Mouse (Mus musculus): Measurements from ENCODE around the gene Lrrc27. TPM values are rescaled to one million over a fixed set of nuclear protein-coding genes. Genes with fewer than 3 reads are reported as not detected.

The Lrrc27 gene
- polyA plus RNA-seq, 1 experiment from 2014 or later: 3.6 TPM

- H3K27ac ChIP-seq (ENCODE audit: low read length): no peak overlapping the region
- no peak for ATAC-seq
- no peak overlapping the region for H3K9ac ChIP-seq (replicated peaks; ENCODE audit: low read depth, low read length)
- no peaks in the 10 kb centered on the region for H3K27me3 ChIP-seq (replicated peaks; ENCODE audit: control insufficient read depth, insufficient read depth, low read length)
- H3K4me1 ChIP-seq (replicated peaks; ENCODE audit: control insufficient read depth, insufficient read depth, low read length): peaks cover 7% of the 10 kb centered on the region
- no peaks in the 10 kb centered on the region for H3K9me3 ChIP-seq (ENCODE audit: control insufficient read depth, low read length)
- no peaks in the 10 kb centered on the region for H3K36me3 ChIP-seq (ENCODE audit: control insufficient read depth, insufficient read depth)
- no peak overlapping the region for H3K4me3 ChIP-seq (replicated peaks; ENCODE audit: low read length)
- 94% methylated on average over 4 of the region's 4 CpGs for WGBS
- no peak overlapping the region for H3K4me2 ChIP-seq (ENCODE audit: low read length)
Observed at GRCm38 (mm10) chr7:139208773-139209095, 4.1 kb upstream of the Lrrc27 start.

- Histone ChIP-seq H3K36me3 (ENCODE audit: control insufficient read depth, insufficient read depth) (no peaks in the 10 kb centered on the region), H3K27me3 (replicated peaks; ENCODE audit: control insufficient read depth, insufficient read depth, low read length) (no peaks in the 10 kb centered on the region), H3K4me3 (replicated peaks; ENCODE audit: low read length) (no peak overlapping the region), H3K27ac (ENCODE audit: low read length) (no peak overlapping the region), H3K9me3 (ENCODE audit: control insufficient read depth, low read length) (no peaks in the 10 kb centered on the region), H3K9ac (replicated peaks; ENCODE audit: low read depth, low read length) (no peak overlapping the region), H3K4me1 (replicated peaks; ENCODE audit: control insufficient read depth, insufficient read depth, low read length) (peaks cover 9% of the 10 kb centered on the region), H3K4me2 (ENCODE audit: low read length) (no peak overlapping the region)
- WGBS: 88% methylated on average over 6 of the region's 6 CpGs
- no peak for ATAC-seq
Observed at GRCm38 (mm10) chr7:139211761-139212160, 1.0 kb upstream of the Lrrc27 start.

- Histone ChIP-seq H3K36me3 (ENCODE audit: control insufficient read depth, insufficient read depth) (no peaks in the 10 kb centered on the region), H3K27me3 (replicated peaks; ENCODE audit: control insufficient read depth, insufficient read depth, low read length) (no peaks in the 10 kb centered on the region), H3K4me1 (replicated peaks; ENCODE audit: control insufficient read depth, insufficient read depth, low read length) (peaks cover 9% of the 10 kb centered on the region), H3K4me3 (replicated peaks; ENCODE audit: low read length) (peak overlapping the region; percentile 55), H3K9ac (replicated peaks; ENCODE audit: low read depth, low read length) (peak overlapping the region; percentile 72), H3K27ac (ENCODE audit: low read length) (peak overlapping the region; percentile 58; the same call in 1 of the 2 replicates), H3K4me2 (ENCODE audit: low read length) (peak overlapping the region; percentile 56), H3K9me3 (ENCODE audit: control insufficient read depth, low read length) (no peaks in the 10 kb centered on the region)
- 0 out of 2 replicates have a peak, but pooled peaks have one; percentile 0 for ATAC-seq
- WGBS: 60% methylated on average over 3 of the region's 3 CpGs
Observed at GRCm38 (mm10) chr7:139213751-139214150, 963 bp downstream of the Lrrc27 start.

- no peaks in the 10 kb centered on the region for H3K36me3 ChIP-seq (ENCODE audit: control insufficient read depth, insufficient read depth)
- no peak for ATAC-seq
- H3K4me2 ChIP-seq (ENCODE audit: low read length): no peak overlapping the region
- H3K4me1 ChIP-seq (replicated peaks; ENCODE audit: control insufficient read depth, insufficient read depth, low read length): peaks cover 9% of the 10 kb centered on the region
- no peak overlapping the region for H3K27ac ChIP-seq (ENCODE audit: low read length)
- no peak overlapping the region for H3K9ac ChIP-seq (replicated peaks; ENCODE audit: low read depth, low read length)
- 76% methylated on average over 3 of the region's 3 CpGs for WGBS
- H3K4me3 ChIP-seq (replicated peaks; ENCODE audit: low read length): no peak overlapping the region
- no peaks in the 10 kb centered on the region for H3K27me3 ChIP-seq (replicated peaks; ENCODE audit: control insufficient read depth, insufficient read depth, low read length)
- no peaks in the 10 kb centered on the region for H3K9me3 ChIP-seq (ENCODE audit: control insufficient read depth, low read length)
Observed at GRCm38 (mm10) chr7:139214160-139214559, 1.4 kb downstream of the Lrrc27 start.

- no peak overlapping the region for H3K27ac ChIP-seq (ENCODE audit: low read length)
- ATAC-seq: no peak
- H3K27me3 ChIP-seq (replicated peaks; ENCODE audit: control insufficient read depth, insufficient read depth, low read length): no peaks in the 10 kb centered on the region
- H3K9me3 ChIP-seq (ENCODE audit: control insufficient read depth, low read length): no peaks in the 10 kb centered on the region
- no peak overlapping the region for H3K9ac ChIP-seq (replicated peaks; ENCODE audit: low read depth, low read length)
- WGBS: 79% methylated on average over 13 of the region's 14 CpGs
- H3K4me3 ChIP-seq (replicated peaks; ENCODE audit: low read length): no peak overlapping the region
- H3K4me1 ChIP-seq (replicated peaks; ENCODE audit: control insufficient read depth, insufficient read depth, low read length): peaks cover 9% of the 10 kb centered on the region
- H3K36me3 ChIP-seq (ENCODE audit: control insufficient read depth, insufficient read depth): no peaks in the 10 kb centered on the region
- H3K4me2 ChIP-seq (ENCODE audit: low read length): no peak overlapping the region
Observed at GRCm38 (mm10) chr7:139214596-139215340, 2.0 kb downstream of the Lrrc27 start.

- Histone ChIP-seq H3K4me2 (ENCODE audit: low read length) (no peak overlapping the region), H3K4me3 (replicated peaks; ENCODE audit: low read length) (no peak overlapping the region), H3K27ac (ENCODE audit: low read length) (no peak overlapping the region), H3K36me3 (ENCODE audit: control insufficient read depth, insufficient read depth) (no peaks in the 10 kb centered on the region), H3K9ac (replicated peaks; ENCODE audit: low read depth, low read length) (no peak overlapping the region), H3K9me3 (ENCODE audit: control insufficient read depth, low read length) (no peaks in the 10 kb centered on the region), H3K4me1 (replicated peaks; ENCODE audit: control insufficient read depth, insufficient read depth, low read length) (peaks cover 9% of the 10 kb centered on the region), H3K27me3 (replicated peaks; ENCODE audit: control insufficient read depth, insufficient read depth, low read length) (no peaks in the 10 kb centered on the region)
- WGBS: 74% methylated on average over 1 of the region's 1 CpGs
- ATAC-seq: no peak
Observed at GRCm38 (mm10) chr7:139215516-139215915, 2.7 kb downstream of the Lrrc27 start.

- ATAC-seq: no peak
- H3K36me3 ChIP-seq (ENCODE audit: control insufficient read depth, insufficient read depth): no peaks in the 10 kb centered on the region
- WGBS: 89% methylated on average over 7 of the region's 7 CpGs
Observed at GRCm38 (mm10) chr7:139215946-139216345, 3.2 kb downstream of the Lrrc27 start.

GRCm38 (mm10) chr7:139216464-139216863 lies 3.7 kb downstream of the Lrrc27 start:
- ATAC-seq: no peak
- Histone ChIP-seq H3K9me3 (ENCODE audit: control insufficient read depth, low read length) (no peaks in the 10 kb centered on the region), H3K4me2 (ENCODE audit: low read length) (no peak overlapping the region), H3K4me3 (replicated peaks; ENCODE audit: low read length) (no peak overlapping the region), H3K9ac (replicated peaks; ENCODE audit: low read depth, low read length) (no peak overlapping the region), H3K4me1 (replicated peaks; ENCODE audit: control insufficient read depth, insufficient read depth, low read length) (peaks cover 9% of the 10 kb centered on the region), H3K36me3 (ENCODE audit: control insufficient read depth, insufficient read depth) (no peaks in the 10 kb centered on the region), H3K27ac (ENCODE audit: low read length) (no peak overlapping the region), H3K27me3 (replicated peaks; ENCODE audit: control insufficient read depth, insufficient read depth, low read length) (no peaks in the 10 kb centered on the region)
- 91% methylated on average over 9 of the region's 9 CpGs for WGBS

More at GRCm38 (mm10) chr7:139215946-139216345, 3.2 kb downstream of the Lrrc27 start:
- H3K27ac ChIP-seq (ENCODE audit: low read length): no peak overlapping the region
- H3K27me3 ChIP-seq (replicated peaks; ENCODE audit: control insufficient read depth, insufficient read depth, low read length): no peaks in the 10 kb centered on the region
- no peak overlapping the region for H3K9ac ChIP-seq (replicated peaks; ENCODE audit: low read depth, low read length)
- H3K4me2 ChIP-seq (ENCODE audit: low read length): no peak overlapping the region
- H3K4me1 ChIP-seq (replicated peaks; ENCODE audit: control insufficient read depth, insufficient read depth, low read length): peaks cover 9% of the 10 kb centered on the region
- no peaks in the 10 kb centered on the region for H3K9me3 ChIP-seq (ENCODE audit: control insufficient read depth, low read length)
- H3K4me3 ChIP-seq (replicated peaks; ENCODE audit: low read length): no peak overlapping the region

GRCm38 (mm10) chr7:139217046-139217445 lies 4.3 kb downstream of the Lrrc27 start:
- Histone ChIP-seq H3K9me3 (ENCODE audit: control insufficient read depth, low read length) (no peaks in the 10 kb centered on the region), H3K4me3 (replicated peaks; ENCODE audit: low read length) (no peak overlapping the region), H3K36me3 (ENCODE audit: control insufficient read depth, insufficient read depth) (no peaks in the 10 kb centered on the region), H3K9ac (replicated peaks; ENCODE audit: low read depth, low read length) (no peak overlapping the region), H3K27me3 (replicated peaks; ENCODE audit: control insufficient read depth, insufficient read depth, low read length) (no peaks in the 10 kb centered on the region), H3K27ac (ENCODE audit: low read length) (no peak overlapping the region), H3K4me1 (replicated peaks; ENCODE audit: control insufficient read depth, insufficient read depth, low read length) (peaks cover 9% of the 10 kb centered on the region), H3K4me2 (ENCODE audit: low read length) (no peak overlapping the region)
- ATAC-seq: no peak
- 78% methylated on average over 7 of the region's 7 CpGs for WGBS
